Mouse (Mus musculus) 3134 (cell line): ENCODE measurements around the gene Rnf121.
"Not testable (repeated sequence)": the region's sequence is repeated elsewhere in the genome, so short reads cannot be mapped to it uniquely, and the experiment has no call there.

Source experiments
- DNase-seq: peaks from one replicate; pipeline ENCODE4 v3.0.0-alpha.2; 2011; ENCODE audit warnings: low spot score; ENCODE audit not compliant: insufficient read length; ENCODE audit errors: extremely low read depth

The Rnf121 gene

GRCm38 (mm10) chr7:102066363-102066762 is 1.1 kb upstream of the Rnf121 start:
- DNase-seq = no peak

DNA sequence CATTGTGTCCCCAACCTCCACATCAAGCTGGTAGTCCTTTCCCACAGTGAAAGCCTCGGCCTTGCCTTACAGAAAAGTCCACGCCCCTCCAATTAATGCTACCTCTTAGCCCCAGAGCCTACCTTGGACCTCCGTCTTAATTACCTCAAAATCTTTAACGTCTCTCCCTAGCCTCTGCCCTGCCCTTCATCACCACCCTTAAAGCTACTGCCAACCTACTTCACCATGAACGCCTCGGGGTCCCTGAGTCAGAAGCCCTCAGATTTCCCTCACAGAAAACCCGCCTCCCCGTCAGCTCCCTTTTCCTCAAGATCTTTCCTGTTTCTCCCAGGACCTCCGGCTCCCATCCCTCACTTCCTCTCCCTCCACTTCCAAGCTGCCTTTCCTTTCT is 619 bp downstream of the Rnf121 start:
- DNase-seq = no peak

- no peak for DNase-seq
Measured at GRCm38 (mm10) chr7:102063891-102064290, 1.4 kb downstream of the Rnf121 start.

DNA sequence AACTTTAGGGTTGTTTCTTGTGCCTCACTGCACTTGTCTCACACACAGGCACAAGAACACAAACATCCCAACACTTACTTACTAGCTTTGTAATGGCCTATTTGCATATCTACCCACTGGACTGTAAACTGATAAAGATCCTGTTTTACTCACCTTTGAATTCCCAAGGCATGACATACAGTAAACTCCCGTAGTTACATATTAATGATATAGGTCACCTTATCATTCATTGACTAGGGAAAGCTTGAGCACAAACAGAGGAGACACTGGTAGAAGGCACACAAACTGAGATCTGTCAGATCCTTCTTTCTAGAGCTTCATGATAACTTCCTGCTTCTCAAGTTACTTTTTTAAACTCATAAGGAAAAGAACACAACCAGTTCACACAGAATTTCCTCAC is 3.1 kb downstream of the Rnf121 start:
- DNase-seq = no peak

- no peak for DNase-seq
Measured at GRCm38 (mm10) chr7:102061353-102061752, 3.9 kb downstream of the Rnf121 start.

- DNase-seq = not testable (repeated sequence)
Measured at GRCm38 (mm10) chr7:102048524-102048923, 16.7 kb downstream of the Rnf121 start.

GRCm38 (mm10) chr7:102042314-102042713 is 23.0 kb downstream of the Rnf121 start:
- no peak for DNase-seq

DNA sequence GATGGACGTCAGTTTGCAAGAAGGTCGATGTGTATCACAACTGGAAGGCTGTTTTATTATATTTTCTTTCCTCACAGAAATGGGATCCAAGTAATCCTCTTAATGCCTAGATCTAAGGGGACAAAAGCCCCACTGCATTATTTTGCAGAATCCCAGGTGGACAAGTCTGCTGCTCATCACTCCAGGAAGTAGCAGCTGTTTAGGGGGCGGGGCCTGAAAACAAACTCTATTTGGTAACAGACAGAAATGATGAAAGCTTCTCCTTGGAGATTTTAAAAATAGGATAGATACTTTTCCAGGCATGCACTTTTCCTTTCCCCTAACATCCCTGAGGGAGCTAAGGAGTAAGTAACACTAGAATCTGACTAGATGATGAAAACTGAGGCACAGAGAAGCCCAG is 28.0 kb downstream of the Rnf121 start:
- no peak for DNase-seq

- no peak for DNase-seq
Measured at GRCm38 (mm10) chr7:102035534-102035933, 29.7 kb downstream of the Rnf121 start.

DNA sequence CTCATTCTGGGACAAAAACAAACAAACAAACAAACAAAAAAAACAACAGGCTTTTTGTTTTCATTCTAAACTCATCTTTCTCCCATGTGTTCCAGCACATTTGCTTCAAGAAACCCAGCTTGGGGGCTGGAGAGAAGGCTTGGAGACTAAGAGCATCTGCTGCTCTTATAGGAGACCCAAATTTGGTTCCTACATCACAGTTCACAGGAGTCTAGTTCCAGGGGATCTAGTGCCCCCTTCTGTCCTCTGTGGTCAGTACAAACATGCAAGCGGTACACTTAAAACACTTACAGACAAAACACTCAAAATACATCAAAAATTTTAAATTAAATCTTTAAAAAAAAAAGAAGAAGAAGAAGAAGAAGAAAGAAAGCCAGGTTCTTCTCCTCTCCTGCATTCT is 30.4 kb downstream of the Rnf121 start:
- DNase-seq = no peak

DNA sequence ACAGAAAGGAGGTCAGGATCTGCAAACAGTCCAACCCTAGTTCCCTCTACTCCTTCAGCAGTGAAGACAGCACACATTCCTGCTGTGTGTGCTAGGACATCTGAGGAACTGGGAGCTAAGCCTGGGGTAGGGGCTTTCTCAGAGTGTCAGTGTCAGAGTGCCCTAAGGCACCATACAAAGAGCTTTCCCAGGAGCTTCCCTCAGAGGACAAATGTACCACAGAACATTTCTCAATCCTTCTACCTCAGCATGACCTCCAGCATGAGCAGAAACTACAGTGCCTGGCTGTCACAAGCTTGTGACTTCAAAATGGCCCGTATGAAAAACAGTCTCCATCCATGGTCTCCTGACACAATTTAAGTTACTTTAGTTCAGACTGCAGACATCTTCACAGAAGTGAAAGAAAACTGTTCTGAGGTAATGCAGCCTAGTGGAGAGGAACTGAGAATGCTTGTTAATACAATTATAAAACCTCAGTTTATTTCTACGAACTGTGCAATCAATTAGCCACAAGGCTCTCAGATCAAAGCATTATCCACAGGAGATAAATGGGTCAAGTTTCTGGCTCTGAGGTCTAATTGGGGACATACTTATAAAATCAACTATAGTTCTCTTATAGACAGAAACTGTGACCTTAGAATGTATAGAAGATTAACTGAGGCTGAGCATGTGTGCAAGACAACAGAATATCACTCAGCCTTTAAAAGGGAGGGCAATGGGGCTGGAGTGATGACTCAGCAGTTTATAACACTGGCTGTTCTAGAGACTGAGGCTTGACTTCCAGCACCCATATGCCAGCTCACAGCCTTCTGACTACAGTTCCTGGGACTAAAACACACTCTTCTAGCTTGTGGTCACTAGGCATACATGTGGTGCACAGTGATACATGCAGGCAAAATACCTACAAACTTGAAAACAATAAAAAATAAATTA is 39.8 kb downstream of the Rnf121 start:
- DNase-seq = no peak

- no peak for DNase-seq
Measured at GRCm38 (mm10) chr7:102023821-102024220, 41.4 kb downstream of the Rnf121 start.

DNA sequence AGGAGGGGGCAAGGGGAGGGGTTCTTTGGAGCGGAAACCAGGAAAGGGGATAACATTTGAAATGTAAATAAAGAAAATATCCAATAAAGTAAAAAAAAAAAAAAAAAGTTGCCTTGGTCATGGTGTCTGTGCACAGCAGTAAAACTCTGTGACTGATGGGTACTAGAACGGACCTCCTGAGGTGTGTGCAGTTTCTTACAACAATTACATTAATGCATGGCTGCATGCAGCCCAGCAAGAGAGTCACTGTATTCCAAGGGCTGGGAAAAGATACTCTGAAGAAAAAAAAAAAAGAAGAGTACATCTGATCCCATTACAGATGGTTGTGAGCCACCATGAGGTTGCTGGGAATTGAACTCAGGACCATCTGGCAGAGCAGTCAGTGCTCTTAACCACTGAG is 44.3 kb downstream of the Rnf121 start:
- DNase-seq = not testable (repeated sequence)

- no peak for DNase-seq
Measured at GRCm38 (mm10) chr7:102019362-102019761, 45.9 kb downstream of the Rnf121 start.

GRCm38 (mm10) chr7:102018590-102018989 is 46.7 kb downstream of the Rnf121 start, which contains the start of gene Il18bp:
Gene Il18bp, minus strand, starts transcription at chr7:102018690.
- DNase-seq = no peak

DNA sequence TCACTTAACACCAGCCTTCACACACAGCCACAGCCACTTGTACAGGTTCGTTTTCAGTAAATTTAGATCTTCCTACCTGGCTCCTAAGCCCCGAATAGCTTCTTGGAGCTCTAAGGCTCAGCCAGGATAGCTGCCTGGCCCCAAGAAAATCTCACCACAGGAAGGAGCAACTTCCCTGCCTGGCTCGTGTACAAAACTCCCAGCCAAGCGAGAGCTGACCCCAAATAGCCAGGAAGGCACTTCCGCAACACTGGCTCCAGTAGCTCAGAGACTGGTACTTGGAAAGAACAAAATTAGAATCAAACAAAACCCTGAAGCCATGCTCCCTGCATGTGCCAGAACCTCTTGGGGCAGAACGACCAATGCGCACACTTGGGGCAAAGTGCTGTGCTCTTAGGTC is 47.2 kb downstream of the Rnf121 start:
- DNase-seq = no peak

DNA sequence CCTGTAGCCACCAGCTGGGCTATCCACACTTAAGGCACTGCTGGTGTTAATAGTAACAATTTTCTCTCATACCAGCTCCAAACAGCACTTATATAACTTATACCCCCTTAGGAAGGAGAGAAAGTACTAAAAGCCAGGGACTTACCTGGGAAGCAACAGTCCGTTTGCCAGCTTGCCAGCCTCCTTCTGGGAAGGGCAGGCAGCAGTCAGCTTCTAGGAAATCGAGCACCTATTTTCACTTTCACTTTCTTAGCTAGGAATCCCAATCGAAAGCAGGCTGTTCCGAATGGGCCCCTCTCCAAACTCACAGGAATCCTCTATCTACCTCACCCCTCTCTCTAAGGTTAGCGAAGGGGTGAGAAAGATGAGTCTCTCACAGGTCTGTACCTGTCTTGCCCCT is 47.8 kb downstream of the Rnf121 start:
- DNase-seq = no peak

DNA sequence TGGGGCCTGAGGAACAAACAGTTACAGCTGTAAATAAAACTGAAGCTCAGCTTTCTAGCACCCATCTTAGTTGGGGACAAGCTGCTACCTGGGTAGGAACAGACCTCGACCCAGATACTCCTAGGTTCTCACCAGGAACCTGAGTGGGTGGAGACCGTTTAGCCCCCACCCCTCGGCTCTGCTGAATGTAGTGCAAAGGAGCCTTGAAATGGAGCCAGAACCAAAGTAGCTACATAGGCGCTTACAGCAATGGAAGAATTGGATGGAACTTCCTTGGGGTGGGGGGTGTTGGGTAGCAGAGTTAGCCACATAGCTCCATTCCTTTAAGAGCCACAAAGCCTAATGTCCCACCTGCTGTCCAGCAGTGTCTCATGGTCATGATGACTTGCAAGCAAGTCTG is 48.3 kb downstream of the Rnf121 start:
- DNase-seq = no peak

- no peak for DNase-seq
Measured at GRCm38 (mm10) chr7:102014995-102015394, 50.3 kb downstream of the Rnf121 start.

- DNase-seq = no peak
Measured at GRCm38 (mm10) chr7:102013416-102013815, 51.9 kb downstream of the Rnf121 start.

DNA sequence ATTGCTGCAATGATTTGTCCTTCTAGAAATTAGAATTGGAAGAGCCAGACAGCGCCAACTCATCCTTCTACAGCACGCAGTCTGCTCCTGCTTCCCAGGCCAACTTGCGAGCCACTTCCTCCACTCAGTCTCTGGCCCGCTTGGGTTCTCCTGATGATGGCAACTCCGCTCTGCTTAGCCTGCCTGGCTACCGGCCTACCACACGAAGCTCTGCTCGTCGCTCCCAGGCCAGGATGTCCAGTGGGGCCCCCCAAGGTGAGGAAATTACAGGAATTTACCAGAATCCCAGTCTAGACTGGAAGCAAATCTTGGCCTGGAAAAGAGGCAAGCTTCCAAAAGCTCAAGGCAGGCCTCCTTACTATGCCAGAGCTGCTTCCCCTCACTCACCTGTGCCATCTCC is 53.4 kb downstream of the Rnf121 start:
- no peak for DNase-seq

- DNase-seq = no peak
Measured at GRCm38 (mm10) chr7:102006520-102006919, 58.7 kb downstream of the Rnf121 start.
